Mouse (Mus musculus) heart, postnatal 0 days (tissue): Measurements from ENCODE around the gene E130309D02Rik.

Experiments
- CTCF ChIP-seq: IDR thresholded peaks from 2 replicates; pipeline ENCODE4 v1.5.1; 2016; ENCODE audit warnings: antibody characterized with exemption, control low read depth, low read depth
- EP300 ChIP-seq: IDR thresholded peaks from 2 replicates; pipeline ENCODE4 v1.6.1; 2016; ENCODE audit warnings: antibody characterized with exemption, low read depth

DNA sequence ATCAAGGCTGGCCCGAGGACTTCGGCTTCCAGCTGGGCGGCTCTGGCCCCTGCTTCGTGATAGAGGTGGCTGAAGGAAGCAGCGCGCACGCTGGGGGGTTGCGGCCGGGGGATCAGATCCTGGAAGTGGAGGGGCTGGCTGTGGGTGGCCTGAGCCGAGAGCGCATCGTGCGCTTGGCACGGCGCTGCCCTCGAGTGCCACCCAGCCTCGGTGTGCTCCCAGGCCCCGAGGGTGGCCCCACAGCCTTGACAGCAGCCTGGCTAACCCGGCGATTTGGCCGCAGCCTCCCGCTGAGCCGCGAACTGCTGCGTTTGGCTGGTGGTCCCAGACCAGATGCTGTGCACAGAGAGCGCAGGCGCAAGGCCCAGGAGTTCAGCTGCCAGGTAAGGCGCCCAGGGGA lies 42.4 kb upstream of the E130309D02Rik start:
- TF ChIP-seq CTCF (no peak), EP300 (no peak)
